Mouse (Mus musculus): ENCODE measurements at regions not wholly inside any gene's neighbourhood (a gene's known extent, or its start where the extent isn't known, plus 50 kb on each side); places are given as distances from the start of the nearest gene placed in this dataset.

GRCm38 (mm10) chr11:48261089-48261488 is 272.3 kb upstream of the Sgcd start:
- TF ChIP-seq POLR2A (IDR thresholded peaks at IDR 0.05; ENCODE audit: borderline replicate concordance, insufficient read depth, low read length) (no peak), CTCF (IDR thresholded peaks at IDR 0.05; ENCODE audit: borderline replicate concordance, insufficient read depth, low read depth, low read length) (no peak)
